Mouse (Mus musculus) liver, embryonic 14.5 days (tissue): ENCODE data around the gene Gm10153. TPM values are rescaled to one million over a fixed set of nuclear protein-coding genes. Genes with fewer than 3 reads are reported as not detected.
"Not testable (repeated sequence)": the region's sequence is repeated elsewhere in the genome, so short reads cannot be mapped to it uniquely, and the experiment has no call there.

Source experiments
- ATAC-seq: fragments of 200-750 bp; cut with Nextera tagmentation; 2 replicates; pipeline ENCODE4 v1.8.0; 2017; ENCODE audit warnings: moderate number of reproducible peaks, mild to moderate bottlenecking, moderate library complexity; ENCODE audit not compliant: insufficient read depth
- DNase-seq, 3 experiments: peaks; one replicate each; pipeline ENCODE4 v3.0.0-alpha.2; 2012 to 2013; ENCODE audit warnings: low read depth in 3 of 3, low spot score in 3 of 3
- H3K27ac ChIP-seq: fragments of 300-500 bp; sonication (generic); 2 replicates; pipeline ENCODE4 v1.5.1; 2014; ENCODE audit warnings: moderate library complexity, mild to moderate bottlenecking, control low read depth, inconsistent platforms
- H3K27me3 ChIP-seq: fragments of 300-500 bp; sonication (generic); 2 replicates; pipeline ENCODE4 v1.6.1; 2014; ENCODE audit warnings: mild to moderate bottlenecking, low read length, moderate library complexity; ENCODE audit not compliant: control insufficient read depth, insufficient read depth
- H3K36me3 ChIP-seq: fragments of 300-500 bp; sonication (generic); replicated peaks from 2 replicates; pipeline ENCODE4 v1.6.1; 2014; ENCODE audit warnings: low read depth; ENCODE audit not compliant: control insufficient read depth, insufficient read depth
- H3K4me1 ChIP-seq, 2 experiments: fragments of 200-500 bp in 1 of 2; fragments of 300-500 bp in 1 of 2; sonication (generic) in 1 of 2; replicated peaks; 2 replicates each; pipeline ENCODE4 v1.6.1; 2012 to 2014; ENCODE audit warnings: antibody characterized with exemption in 1 of 2, inconsistent platforms in 1 of 2, low read length in 1 of 2; ENCODE audit not compliant: control insufficient read depth in 2 of 2, insufficient read depth in 2 of 2
- H3K4me2 ChIP-seq: fragments of 300-500 bp; sonication (generic); 2 replicates; pipeline ENCODE4 v1.6.1; 2014; ENCODE audit warnings: low read depth, mild to moderate bottlenecking, control low read depth, moderate library complexity
- H3K4me3 ChIP-seq, 2 experiments: fragments of 200-500 bp in 1 of 2; fragments of 300-500 bp in 1 of 2; sonication (generic) in 1 of 2; 2 replicates each; pipeline ENCODE4 v1.5.1; 2012 to 2014; ENCODE audit warnings: low read depth in 2 of 2, low read length in 2 of 2, mild to moderate bottlenecking in 2 of 2, control low read depth in 1 of 2, inconsistent platforms in 1 of 2, moderate library complexity in 1 of 2; ENCODE audit not compliant: insufficient read depth in 1 of 2
- H3K9ac ChIP-seq: fragments of 300-500 bp; sonication (generic); replicated peaks from 2 replicates; pipeline ENCODE4 v1.6.1; 2014; ENCODE audit warnings: mild to moderate bottlenecking, control low read depth, moderate library complexity
- H3K9me3 ChIP-seq: fragments of 300-500 bp; sonication (generic); 2 replicates; pipeline ENCODE4 v1.6.1; 2016; ENCODE audit warnings: low read length, mixed read lengths; ENCODE audit not compliant: control insufficient read depth
- CTCF ChIP-seq: IDR thresholded peaks from 2 replicates; pipeline ENCODE4 v1.5.1; 2016; ENCODE audit warnings: antibody characterized with exemption, low read depth, control low read depth
- EP300 ChIP-seq: IDR thresholded peaks from 2 replicates; pipeline ENCODE4 v1.6.1; 2016; ENCODE audit warnings: antibody characterized with exemption, low read depth
- WGBS: fragments of 180-500 bp; shearing (Covaris S2); extraction: QIAGEN DNeasy Blood & Tissue Kit; methylation state at CpG from one replicate; pipeline ENCODE4 v1.1.7; 2014; ENCODE audit not compliant: insufficient replicate concordance; 5-methylcytosine and 5-hydroxymethylcytosine counted together
- polyA plus RNA-seq, 2 experiments: library from polyadenylated mRNA; depleted of rRNA in 1 of 2; stranded (reverse) in 1 of 2; unstranded in 1 of 2; fragments of >200 nt; fragmentation: Nextera tagmentation in 1 of 2; extraction: Ambion mirVana in 1 of 2; gene quantifications; 2 replicates each; pipeline versions ENCODE4 v1.2.1 to v1.2.3; 2012 to 2014

Gm10153 gene
- polyA plus RNA-seq, 2 experiments: not detected

- DNase-seq (no peak), ATAC-seq (no peak)
- no peaks in the 10 kb centered on the region for H3K27me3 ChIP-seq
- no peak within 1 kb of the TSS for H3K27ac ChIP-seq
- no peaks in the 10 kb centered on the region for H3K36me3 ChIP-seq
- H3K4me2 ChIP-seq: no peak within 1 kb of the TSS
- no peaks in the 10 kb centered on the region for H3K4me1 ChIP-seq
- no peak within 1 kb of the TSS for H3K9ac ChIP-seq
- no peak within 1 kb of the TSS for H3K4me3 ChIP-seq
- WGBS: 27% methylated on average over 1 of the region's 1 CpGs
- TF ChIP-seq EP300 (no peak), CTCF (no peak)
- H3K9me3 ChIP-seq: no peaks in the 10 kb centered on the region
Observed at GRCm38 (mm10) chr7:142144507-142144906, 45.7 kb downstream of the Gm10153 start, which contains the start of gene Gm45337. TSS of gene Gm45337 (minus strand) at chr7:142144607.

GRCm38 (mm10) chr7:142143506-142144010, 46.6 kb downstream of the Gm10153 start:
- not testable (repeated sequence) for H3K36me3 ChIP-seq, ATAC-seq

GRCm38 (mm10) chr7:142140696-142141095, 49.5 kb downstream of the Gm10153 start:
- Histone ChIP-seq H3K9me3 (no peaks in the 10 kb centered on the region), H3K9ac (no peak overlapping the region), H3K4me3 (no peak overlapping the region), H3K27ac (no peak overlapping the region), H3K36me3 (no peaks in the 10 kb centered on the region), H3K4me1 (no peaks in the 10 kb centered on the region), H3K4me2 (no peak overlapping the region), H3K27me3 (no peaks in the 10 kb centered on the region)
- DNase-seq (no peak), ATAC-seq (no peak)
- 8% methylated on average over 1 of the region's 1 CpGs for WGBS
- TF ChIP-seq CTCF: no peak
- TF ChIP-seq EP300: no peak

More at GRCm38 (mm10) chr7:142143506-142144010, 46.6 kb downstream of the Gm10153 start:
- H3K4me2 ChIP-seq, H3K27me3 ChIP-seq, H3K4me1 ChIP-seq, DNase-seq, H3K9me3 ChIP-seq, H3K27ac ChIP-seq, H3K9ac ChIP-seq, H3K4me3 ChIP-seq: not testable (repeated sequence)
- 0% methylated on average over 1 of the region's 1 CpGs for WGBS

Other genes with a start within 250 kb of the Gm10153 start
- 0.03 and 0.29 TPM in 2 replicates for gene Brsk2, start 240.6 kb downstream of the Gm10153 start, polyA plus RNA-seq (2012; rRNA removed)
- gene Brsk2, start 240.6 kb downstream of the Gm10153 start, polyA plus RNA-seq (2014; fragmentation: Nextera tagmentation; extraction: Ambion mirVana): 0.05 and 0.10 TPM in 2 replicates
- gene Mob2, start 129.3 kb downstream of the Gm10153 start, polyA plus RNA-seq (2012; rRNA removed): 33.9 and 41.5 TPM in 2 replicates
- gene Mob2, start 129.3 kb downstream of the Gm10153 start, polyA plus RNA-seq (2014; fragmentation: Nextera tagmentation; extraction: Ambion mirVana): 68.8 and 75.6 TPM in 2 replicates
- gene Dusp8, start 94.5 kb downstream of the Gm10153 start, polyA plus RNA-seq (2012; rRNA removed): 2.5 TPM in 2 replicates
- 3.8 and 4.2 TPM in 2 replicates for gene Dusp8, start 94.5 kb downstream of the Gm10153 start, polyA plus RNA-seq (2014; fragmentation: Nextera tagmentation; extraction: Ambion mirVana)
- gene Gm45618, start 69.7 kb downstream of the Gm10153 start, polyA plus RNA-seq (2012; rRNA removed): not detected in 2 replicates
- gene Gm45618, start 69.7 kb downstream of the Gm10153 start, polyA plus RNA-seq (2014; fragmentation: Nextera tagmentation; extraction: Ambion mirVana): not detected in 2 replicates
- gene Gm39115, start 54.4 kb downstream of the Gm10153 start, polyA plus RNA-seq (2012; rRNA removed): not detected in 2 replicates
- gene Gm39115, start 54.4 kb downstream of the Gm10153 start, polyA plus RNA-seq (2014; fragmentation: Nextera tagmentation; extraction: Ambion mirVana): not detected in 2 replicates
- gene Gm45337, start 45.8 kb downstream of the Gm10153 start, polyA plus RNA-seq (2012; rRNA removed): not detected in 2 replicates
- gene Gm45337, start 45.8 kb downstream of the Gm10153 start, polyA plus RNA-seq (2014; fragmentation: Nextera tagmentation; extraction: Ambion mirVana): not detected in 2 replicates
- gene Gm29735, start 33.3 kb downstream of the Gm10153 start, polyA plus RNA-seq (2012; rRNA removed): not detected in 2 replicates
- not detected in 2 replicates for gene Gm29735, start 33.3 kb downstream of the Gm10153 start, polyA plus RNA-seq (2014; fragmentation: Nextera tagmentation; extraction: Ambion mirVana)
- gene Gm4553, start 24.6 kb downstream of the Gm10153 start, polyA plus RNA-seq (2012; rRNA removed): not detected in 2 replicates
- not detected in 2 replicates for gene Gm4553, start 24.6 kb downstream of the Gm10153 start, polyA plus RNA-seq (2014; fragmentation: Nextera tagmentation; extraction: Ambion mirVana)
- not detected in 2 replicates for gene Krtap5-2, start 14.4 kb downstream of the Gm10153 start, polyA plus RNA-seq (2012; rRNA removed)
- gene Krtap5-2, start 14.4 kb downstream of the Gm10153 start, polyA plus RNA-seq (2014; fragmentation: Nextera tagmentation; extraction: Ambion mirVana): not detected in 2 replicates
- not detected in 2 replicates for gene Krtap5-3, start 11.0 kb upstream of the Gm10153 start, polyA plus RNA-seq (2012; rRNA removed)
- gene Krtap5-3, start 11.0 kb upstream of the Gm10153 start, polyA plus RNA-seq (2014; fragmentation: Nextera tagmentation; extraction: Ambion mirVana): not detected in 2 replicates
- not detected in 2 replicates for gene Gm7579, start 21.5 kb upstream of the Gm10153 start, polyA plus RNA-seq (2012; rRNA removed)
- gene Gm7579, start 21.5 kb upstream of the Gm10153 start, polyA plus RNA-seq (2014; fragmentation: Nextera tagmentation; extraction: Ambion mirVana): not detected in 2 replicates
- gene Krtap5-5, start 39.6 kb upstream of the Gm10153 start, polyA plus RNA-seq (2012; rRNA removed): not detected in 2 replicates
- gene Krtap5-5, start 39.6 kb upstream of the Gm10153 start, polyA plus RNA-seq (2014; fragmentation: Nextera tagmentation; extraction: Ambion mirVana): not detected in 2 replicates
- gene Gm40460, start 50.7 kb upstream of the Gm10153 start, polyA plus RNA-seq (2012; rRNA removed): not detected in 2 replicates
- gene Gm40460, start 50.7 kb upstream of the Gm10153 start, polyA plus RNA-seq (2014; fragmentation: Nextera tagmentation; extraction: Ambion mirVana): not detected in 2 replicates
- gene Gm2431, start 68.0 kb upstream of the Gm10153 start, polyA plus RNA-seq (2012; rRNA removed): not detected in 2 replicates
- not detected in 2 replicates for gene Gm2431, start 68.0 kb upstream of the Gm10153 start, polyA plus RNA-seq (2014; fragmentation: Nextera tagmentation; extraction: Ambion mirVana)
- gene Gm4559, start 84.0 kb upstream of the Gm10153 start, polyA plus RNA-seq (2012; rRNA removed): not detected in 2 replicates
- not detected in 2 replicates for gene Gm4559, start 84.0 kb upstream of the Gm10153 start, polyA plus RNA-seq (2014; fragmentation: Nextera tagmentation; extraction: Ambion mirVana)
- not detected in 2 replicates for gene Krtap5-1, start 106.7 kb upstream of the Gm10153 start, polyA plus RNA-seq (2012; rRNA removed)
- not detected in 2 replicates for gene Krtap5-1, start 106.7 kb upstream of the Gm10153 start, polyA plus RNA-seq (2014; fragmentation: Nextera tagmentation; extraction: Ambion mirVana)
- gene Krtap5-4, start 113.2 kb upstream of the Gm10153 start, polyA plus RNA-seq (2012; rRNA removed): not detected in 2 replicates
- gene Krtap5-4, start 113.2 kb upstream of the Gm10153 start, polyA plus RNA-seq (2014; fragmentation: Nextera tagmentation; extraction: Ambion mirVana): not detected in 2 replicates
- 0.87 and 1.1 TPM in 2 replicates for gene Ifitm10, start 183.4 kb upstream of the Gm10153 start, polyA plus RNA-seq (2012; rRNA removed)
- gene Ifitm10, start 183.4 kb upstream of the Gm10153 start, polyA plus RNA-seq (2014; fragmentation: Nextera tagmentation; extraction: Ambion mirVana): 1.0 and 1.3 TPM in 2 replicates
- 0.66 TPM in 1 of 2 replicates, not detected in the other for gene Gm49369, start 192.3 kb upstream of the Gm10153 start, polyA plus RNA-seq (2012; rRNA removed)
- 0.29 TPM in 1 of 2 replicates, not detected in the other for gene Gm49369, start 192.3 kb upstream of the Gm10153 start, polyA plus RNA-seq (2014; fragmentation: Nextera tagmentation; extraction: Ambion mirVana)
- gene Ctsd, start 197.6 kb upstream of the Gm10153 start, polyA plus RNA-seq (2012; rRNA removed): 180 and 209 TPM in 2 replicates
- gene Ctsd, start 197.6 kb upstream of the Gm10153 start, polyA plus RNA-seq (2014; fragmentation: Nextera tagmentation; extraction: Ambion mirVana): 324 and 349 TPM in 2 replicates
- 0.03 and 0.57 TPM in 2 replicates for gene Syt8, start 244.5 kb upstream of the Gm10153 start, polyA plus RNA-seq (2012; rRNA removed)
- gene Syt8, start 244.5 kb upstream of the Gm10153 start, polyA plus RNA-seq (2014; fragmentation: Nextera tagmentation; extraction: Ambion mirVana): not detected in 2 replicates